ENCODE assay signal across 24 mouse cellular contexts in the genomic region with DNA sequence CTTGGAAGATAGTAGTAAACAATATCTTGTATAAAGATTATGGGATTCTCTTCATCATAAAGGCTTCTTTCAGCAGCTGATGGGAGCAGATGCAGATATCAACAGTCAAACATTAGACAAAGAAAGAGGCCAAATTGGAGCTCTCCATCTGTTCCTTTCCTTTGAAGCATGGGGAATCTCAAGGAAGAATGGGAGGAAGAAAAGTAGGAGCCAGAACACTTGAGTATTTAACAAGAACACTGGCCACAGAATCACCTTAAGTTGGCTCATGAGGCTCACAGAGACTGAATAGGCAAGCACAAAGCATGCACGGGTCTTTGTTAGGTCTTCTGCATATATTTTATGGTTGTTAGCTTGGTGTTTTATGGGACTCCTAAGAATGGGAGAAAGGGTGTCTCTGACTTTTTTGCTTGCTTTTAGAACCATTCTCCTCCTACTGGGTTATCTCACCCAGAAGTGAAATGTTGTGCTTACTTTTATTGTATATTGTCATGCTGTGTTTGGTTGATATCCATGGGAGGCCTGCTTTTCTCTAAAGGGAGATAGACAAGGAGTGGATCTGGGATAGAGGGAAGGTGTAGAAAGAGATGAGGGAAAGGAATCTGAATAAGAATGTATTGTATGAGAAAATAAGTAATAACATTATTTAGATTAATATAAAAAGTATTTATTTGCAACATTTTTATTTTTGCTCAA.
DNase-seq lines count a peak whose midpoint lies in the region; ATAC-seq lines count a peak whose summit lies in the region.
"Had no signal": no experiment of that assay in that cellular context is flagged by ENCODE, and none has a peak within 500 bp of the region (broad histone marks: within the 10 kb centered on the region; RNA-seq: fewer than 3 reads in every experiment).

No protein-coding gene starts in this region.

- no peak overlapping the region for H3K4me2 ChIP-seq in forebrain, embryonic 14.5 days (ENCODE audit: low read length)
- no peak overlapping the region for H3K4me2 ChIP-seq in forebrain, embryonic 15.5 days (replicated peaks)
- no peak overlapping the region for H3K4me2 ChIP-seq in midbrain, embryonic 16.5 days (ENCODE audit: low read length)
- H3K4me2 ChIP-seq: embryonic facial prominence, embryonic 15.5 days; heart, embryonic 12.5 days; intestine, embryonic 15.5 days; kidney, embryonic 15.5 days; liver, embryonic 11.5 days; stomach, embryonic 15.5 days had no signal

- WGBS in forebrain, embryonic 14.5 days: 35% methylated on average over 1 of the region's 1 CpGs
- WGBS in forebrain, embryonic 15.5 days: 43% methylated on average over 1 of the region's 1 CpGs
- 40% methylated on average over 1 of the region's 1 CpGs for WGBS in midbrain, embryonic 10.5 days
- WGBS in midbrain, embryonic 16.5 days: 14% methylated on average over 1 of the region's 1 CpGs

- no peaks in the 10 kb centered on the region for H3K9me3 ChIP-seq in forebrain, embryonic 14.5 days (replicated peaks; ENCODE audit: control insufficient read depth, low read length)
- no peaks in the 10 kb centered on the region for H3K9me3 ChIP-seq in forebrain, embryonic 15.5 days
- no peaks in the 10 kb centered on the region for H3K9me3 ChIP-seq in midbrain, embryonic 10.5 days (replicated peaks)
- no peaks in the 10 kb centered on the region for H3K9me3 ChIP-seq in midbrain, embryonic 16.5 days (replicated peaks; ENCODE audit: control insufficient read depth, low read length, poor library complexity, severe bottlenecking)
- H3K9me3 ChIP-seq: embryonic facial prominence, embryonic 15.5 days; G1E; heart, embryonic 12.5 days; intestine, embryonic 15.5 days; kidney, embryonic 15.5 days; limb, embryonic 10.5 days; stomach, embryonic 15.5 days had no signal

- no peaks in the 10 kb centered on the region for H3K27me3 ChIP-seq in forebrain, embryonic 14.5 days (replicated peaks; ENCODE audit: control insufficient read depth, insufficient read depth, low read length)
- H3K27me3 ChIP-seq in forebrain, embryonic 15.5 days: no peaks in the 10 kb centered on the region
- H3K27me3 ChIP-seq in midbrain, embryonic 10.5 days (ENCODE audit: low read depth, poor library complexity, severe bottlenecking): no peaks in the 10 kb centered on the region
- no peaks in the 10 kb centered on the region for H3K27me3 ChIP-seq in midbrain, embryonic 16.5 days (ENCODE audit: control insufficient read depth, insufficient read depth, low read depth, low read length)
- H3K27me3 ChIP-seq: embryonic facial prominence, embryonic 15.5 days; heart, embryonic 12.5 days; intestine, embryonic 15.5 days; kidney, embryonic 15.5 days; stomach, embryonic 15.5 days had no signal

- H3K36me3 ChIP-seq in forebrain, embryonic 14.5 days (ENCODE audit: control insufficient read depth, insufficient read depth, low read length): no peaks in the 10 kb centered on the region
- H3K36me3 ChIP-seq in forebrain, embryonic 15.5 days: no peaks in the 10 kb centered on the region
- no peaks in the 10 kb centered on the region for H3K36me3 ChIP-seq in midbrain, embryonic 10.5 days
- no peaks in the 10 kb centered on the region for H3K36me3 ChIP-seq in midbrain, embryonic 16.5 days (ENCODE audit: control insufficient read depth, insufficient read depth, low read length)
- H3K36me3 ChIP-seq: embryonic facial prominence, embryonic 15.5 days; G1E; heart, embryonic 12.5 days; intestine, embryonic 15.5 days; kidney, embryonic 15.5 days; limb, embryonic 10.5 days; stomach, embryonic 15.5 days had no signal

- H3K4me1 ChIP-seq in forebrain, embryonic 14.5 days (ENCODE audit: control insufficient read depth, insufficient read depth, low read length): no peaks in the 10 kb centered on the region
- H3K4me1 ChIP-seq in forebrain, embryonic 15.5 days: no peaks in the 10 kb centered on the region
- no peaks in the 10 kb centered on the region for H3K4me1 ChIP-seq in midbrain, embryonic 10.5 days
- no peaks in the 10 kb centered on the region for H3K4me1 ChIP-seq in midbrain, embryonic 16.5 days (ENCODE audit: control insufficient read depth, insufficient read depth, low read length)
- H3K4me1 ChIP-seq: embryonic facial prominence, embryonic 15.5 days; heart, embryonic 12.5 days; intestine, embryonic 15.5 days; kidney, embryonic 15.5 days; limb, embryonic 10.5 days; stomach, embryonic 15.5 days had no signal

- ATAC-seq in forebrain, embryonic 14.5 days: no peak
- no peak for ATAC-seq in forebrain, embryonic 15.5 days (replicated peaks)
- ATAC-seq in midbrain, embryonic 16.5 days: no peak
- ATAC-seq: CD4-positive, CD25-positive, alpha-beta regulatory T cell, adult 4 months; intestine, embryonic 15.5 days had no signal

- H3K9ac ChIP-seq in forebrain, embryonic 14.5 days (ENCODE audit: low read length): no peak overlapping the region
- H3K9ac ChIP-seq in forebrain, embryonic 15.5 days (replicated peaks): no peak overlapping the region
- no peak overlapping the region for H3K9ac ChIP-seq in midbrain, embryonic 16.5 days (ENCODE audit: low read depth, low read length)
- H3K9ac ChIP-seq: embryonic facial prominence, embryonic 15.5 days; heart, embryonic 12.5 days; intestine, embryonic 15.5 days; kidney, embryonic 15.5 days; stomach, embryonic 15.5 days had no signal

- no peak overlapping the region for H3K27ac ChIP-seq in forebrain, embryonic 14.5 days (ENCODE audit: low read depth, low read length)
- H3K27ac ChIP-seq in forebrain, embryonic 15.5 days (replicated peaks): no peak overlapping the region
- H3K27ac ChIP-seq in midbrain, embryonic 10.5 days (replicated peaks): peak overlapping the region; percentile 67
- H3K27ac ChIP-seq in midbrain, embryonic 16.5 days (ENCODE audit: low read length): no peak overlapping the region
- H3K27ac ChIP-seq: embryonic facial prominence, embryonic 15.5 days; gastrocnemius, adult 2 months; intestine, embryonic 15.5 days; kidney, embryonic 15.5 days; left cerebral cortex, adult 2 months; limb, embryonic 10.5 days; stomach, embryonic 15.5 days had no signal

- peak; percentile 6 for DNase-seq in forebrain, embryonic 14.5 days (ENCODE audit: low spot score)
- peak; percentile 14 for DNase-seq in midbrain, embryonic 10.5 days (ENCODE audit: low spot score)
- DNase-seq in mesoderm, embryonic 11.5 days (ENCODE audit: low read depth, low spot score): peak; percentile 50
- peak; percentile 3 for DNase-seq in telencephalon, adult 2 months (ENCODE audit: low read depth, low spot score)
- DNase-seq in thymus, postnatal 0 days (ENCODE audit: low spot score): no peak
- no peak for DNase-seq in left cerebral cortex, adult 11 months (ENCODE audit: low spot score)
- DNase-seq: cerebellum, adult 8-10 months; gastrocnemius, adult 2 months; lung, adult 2 months; lung, postnatal 36 days; right cerebral cortex, adult 18-20 months; spleen, adult 18-20 months had no signal

- H3K4me3 ChIP-seq in forebrain, embryonic 14.5 days (ENCODE audit: low read depth, low read length): no peak overlapping the region
- no peak overlapping the region for H3K4me3 ChIP-seq in forebrain, embryonic 15.5 days
- no peak overlapping the region for H3K4me3 ChIP-seq in midbrain, embryonic 10.5 days
- H3K4me3 ChIP-seq in midbrain, embryonic 16.5 days (ENCODE audit: low read depth, low read length): no peak overlapping the region
- H3K4me3 ChIP-seq: embryonic facial prominence, embryonic 15.5 days; gastrocnemius, adult 2 months; heart, embryonic 12.5 days; intestine, embryonic 15.5 days; kidney, embryonic 15.5 days; left cerebral cortex, adult 2 months; limb, embryonic 10.5 days; stomach, embryonic 15.5 days had no signal

Comparison
In these comparisons a context has a peak if more than half of its experiments do, and no peak if none do; other contexts are left out.
1. DNase-seq: peak in forebrain, embryonic 14.5 days (single experiment), midbrain, embryonic 10.5 days (single experiment), mesoderm, embryonic 11.5 days (single experiment) and telencephalon, adult 2 months (single experiment); none in thymus, postnatal 0 days (single experiment) and left cerebral cortex, adult 11 months (single experiment).